Mouse (Mus musculus) regulatory T cell (primary cell): ENCODE data around the gene Hhat.

Source experiments
- in situ Hi-C: fragments of 300-600 bp; cut with MboI, MseI; formaldehyde crosslinking; loops from one replicate; pipeline ENCODE4 v1.15.1; 2025; ENCODE audit warnings: high pct_unique_total_duplicates

The Hhat gene

DNA sequence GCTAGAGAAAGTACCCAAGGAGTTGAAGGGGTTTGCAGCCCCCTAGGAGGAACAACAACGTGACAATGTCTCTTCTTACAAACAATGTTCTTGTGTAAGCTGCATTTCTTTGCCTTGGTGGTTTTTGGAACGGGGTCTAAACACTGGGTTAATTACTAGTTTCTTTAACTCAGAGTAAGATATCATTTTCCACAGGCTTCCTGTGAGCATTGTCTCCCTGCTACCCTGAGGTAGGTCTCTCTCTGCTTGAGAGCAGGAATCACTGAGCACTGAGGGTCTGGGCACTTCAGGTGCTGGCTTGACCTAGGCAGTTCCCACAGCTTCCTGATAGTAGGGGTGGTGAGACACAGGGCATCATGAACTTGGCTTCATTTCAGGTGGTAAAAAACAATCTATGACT, 323.4 kb downstream of the Hhat start:
- in situ Hi-C loops, result no loop called here
